Mouse (Mus musculus) lung, adult 2 months (tissue): ENCODE measurements around the gene Bpifb9a.

Experiments
- CTCF ChIP-seq: fragments of 200-500 bp; IDR thresholded peaks from 2 replicates; pipeline ENCODE4 v1.5.1; 2011; ENCODE audit warnings: mild to moderate bottlenecking, low read length, control low read depth; ENCODE audit not compliant: insufficient read depth
- POLR2A ChIP-seq: fragments of 200-500 bp; IDR thresholded peaks from 2 replicates; pipeline ENCODE4 v1.6.1; 2011; ENCODE audit warnings: low read depth, mild to moderate bottlenecking, control low read depth, low read length, borderline replicate concordance; ENCODE audit errors: extremely low read depth

DNA sequence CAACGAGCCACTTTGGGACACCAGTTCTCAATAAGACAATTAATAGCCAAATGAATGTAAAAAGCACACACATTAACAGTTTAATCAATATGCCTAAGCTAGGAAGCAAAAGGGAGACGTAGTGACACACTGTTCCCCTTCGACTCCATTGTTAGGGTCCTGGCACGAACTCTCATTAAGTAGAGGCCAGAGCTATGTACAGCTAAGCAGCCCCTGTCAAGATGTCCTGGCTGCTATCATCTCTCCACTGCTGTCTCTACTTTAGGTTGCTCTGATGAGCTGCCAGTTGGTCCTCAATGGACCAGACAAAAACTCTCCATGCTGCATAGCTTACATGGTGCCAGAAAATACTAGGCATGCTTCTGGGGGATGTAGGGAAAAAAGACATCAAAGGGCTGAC lies 1.9 kb upstream of the Bpifb9a start:
- no peak for TF ChIP-seq POLR2A
- TF ChIP-seq CTCF: no peak
